Mouse (Mus musculus): ENCODE measurements around the gene Tubb5.

DNA sequence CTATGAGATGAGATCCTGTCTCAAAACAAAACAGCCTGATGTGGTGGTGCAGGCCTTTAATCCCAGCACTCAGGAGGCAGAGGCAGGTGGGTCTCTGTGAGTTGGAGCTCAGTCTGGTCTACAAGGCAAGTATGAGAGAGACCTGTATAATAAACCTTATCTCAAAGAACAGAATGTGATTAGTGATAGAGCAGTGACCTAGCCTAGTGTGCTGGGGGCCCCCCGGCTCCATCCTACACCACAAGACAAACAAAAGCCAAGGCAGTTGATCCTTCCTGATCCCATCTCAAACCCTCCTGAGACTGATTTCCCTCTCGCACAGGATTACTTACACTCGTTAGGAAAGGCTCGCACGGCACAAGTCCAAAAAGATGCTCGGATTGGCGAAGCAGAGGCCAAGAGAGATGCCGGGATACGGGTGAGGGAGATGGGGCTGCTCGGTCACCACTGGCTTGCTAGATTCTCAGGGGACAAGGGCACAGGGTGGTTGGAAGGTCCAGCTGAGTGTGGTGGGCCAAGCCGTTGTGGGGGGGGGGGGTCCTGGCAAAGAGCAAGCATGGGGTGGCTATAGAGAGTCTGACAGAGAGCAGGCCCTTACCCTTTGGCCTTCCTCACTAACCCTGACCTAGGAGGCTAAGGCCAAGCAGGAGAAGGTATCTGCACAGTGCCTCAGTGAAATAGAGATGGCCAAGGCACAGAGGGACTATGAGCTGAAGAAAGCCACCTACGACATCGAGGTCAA is 12.8 kb downstream of the Tubb5 start:
- TF ChIP-seq CTCF (IDR thresholded peaks at IDR 0.05; ENCODE audit: borderline replicate concordance, control insufficient read depth, extremely low read depth, insufficient read depth, low read length, poor library complexity) (no peak), POLR2A (IDR thresholded peaks at IDR 0.05; ENCODE audit: control insufficient read depth, extremely low read depth, insufficient read depth, low read length, poor library complexity) (no peak)
